Mouse (Mus musculus) testis, adult 2 months (tissue): ENCODE data around the gene Prrc2c.

Experiments used
- CTCF ChIP-seq: fragments of 200-500 bp; IDR thresholded peaks from 2 replicates; pipeline ENCODE4 v1.5.1; 2012; ENCODE audit warnings: low read depth, mild to moderate bottlenecking, inconsistent platforms, low read length, moderate library complexity; ENCODE audit not compliant: control insufficient read depth, insufficient read depth, insufficient replicate concordance
- POLR2A ChIP-seq: fragments of 200-500 bp; IDR thresholded peaks from 2 replicates; pipeline ENCODE4 v1.6.1; 2012; ENCODE audit warnings: low read depth, mild to moderate bottlenecking, inconsistent platforms, low read length, moderate library complexity; ENCODE audit not compliant: control insufficient read depth

DNA sequence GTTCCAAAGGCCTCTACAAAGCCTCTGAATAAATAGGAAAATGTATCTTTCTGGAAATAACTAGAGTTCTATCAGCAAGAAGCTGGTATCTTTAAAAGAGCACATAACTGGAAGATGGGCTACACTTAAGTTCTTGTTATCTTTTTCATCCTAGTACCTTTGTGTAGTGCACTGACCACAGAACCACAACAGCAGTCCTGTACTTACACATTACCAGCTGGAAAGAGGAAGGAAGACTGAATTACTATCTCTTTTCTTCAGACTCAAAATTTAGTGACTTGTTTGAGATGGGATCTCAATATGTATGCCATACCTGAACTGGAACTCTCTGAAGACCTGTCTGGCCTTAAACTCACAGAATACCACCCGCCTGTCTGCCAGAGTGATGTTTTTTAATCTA lies 6.1 kb downstream of the Prrc2c start:
- TF ChIP-seq CTCF, result no peak
- TF ChIP-seq POLR2A, result no peak
